Mouse (Mus musculus) right cerebral cortex, postnatal 4 days (tissue): ENCODE measurements around the gene Myh7.
A peak's percentile ranks its signal among the peaks of the same experiment; 100 is the strongest.
"Not testable (repeated sequence)": the region's sequence is repeated elsewhere in the genome, so short reads cannot be mapped to it uniquely, and the experiment has no call there.

Experiments
- DNase-seq: peaks from one replicate; pipeline ENCODE4 v3.0.0-alpha.2; 2022

Myh7 gene

DNA sequence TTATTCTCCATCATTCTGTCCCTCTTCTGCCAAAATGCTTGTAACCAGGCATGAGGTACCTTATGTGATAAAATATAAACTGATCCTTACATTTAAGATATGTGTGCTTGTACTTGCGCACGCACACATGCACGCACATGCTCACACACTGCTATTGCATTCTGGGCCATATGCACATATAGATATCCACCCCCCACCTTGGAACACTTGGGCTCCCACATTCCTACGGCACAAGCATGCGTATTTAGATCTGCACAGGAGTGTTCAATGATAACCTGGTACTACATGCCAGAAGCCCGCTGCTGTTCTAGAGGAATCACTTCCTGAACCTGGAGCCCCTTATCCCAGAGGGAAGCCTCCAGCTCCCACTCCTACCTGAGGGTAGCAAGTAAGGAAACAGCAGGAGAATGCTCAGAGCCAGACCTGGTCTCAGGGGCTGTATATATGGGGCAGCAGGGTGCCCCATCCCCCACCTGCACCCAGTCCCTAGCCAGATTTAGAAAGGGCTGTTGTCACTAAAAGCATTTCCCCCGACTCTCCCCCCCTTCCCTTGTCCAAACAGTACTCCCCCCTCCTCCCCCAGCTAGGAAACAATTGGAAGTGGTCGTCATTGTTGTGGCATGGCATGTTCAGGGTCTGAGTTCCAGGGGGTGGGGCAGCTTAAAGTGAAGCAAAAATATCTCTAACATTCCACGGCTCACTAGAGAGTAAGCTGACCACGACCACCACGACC, at the start of gene Myh7:
Gene Myh7, minus strand, starts transcription at position 491 of the 733 bp plus-strand sequence.
- no peak for DNase-seq

DNA sequence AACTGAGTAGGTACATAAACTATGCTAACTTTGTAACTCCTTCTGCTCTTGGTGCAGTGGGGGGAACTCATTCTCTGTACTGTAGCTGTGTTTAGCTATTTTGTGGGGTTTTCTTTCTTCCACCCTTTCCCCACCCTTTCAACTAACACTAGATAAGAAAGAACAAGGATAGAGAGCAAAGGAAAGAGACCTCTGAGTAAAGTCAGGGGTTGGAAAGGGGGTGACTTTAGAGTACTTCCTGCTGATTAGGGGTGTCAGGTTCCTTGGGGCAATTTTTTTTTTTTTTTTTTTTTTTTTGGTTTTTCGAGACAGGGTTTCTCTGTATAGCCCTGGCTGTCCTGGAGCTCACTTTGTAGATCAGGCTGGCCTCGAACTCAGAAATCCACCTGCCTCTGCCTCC, 49.3 kb upstream of the Myh7 start:
- DNase-seq = not testable (repeated sequence)

DNA sequence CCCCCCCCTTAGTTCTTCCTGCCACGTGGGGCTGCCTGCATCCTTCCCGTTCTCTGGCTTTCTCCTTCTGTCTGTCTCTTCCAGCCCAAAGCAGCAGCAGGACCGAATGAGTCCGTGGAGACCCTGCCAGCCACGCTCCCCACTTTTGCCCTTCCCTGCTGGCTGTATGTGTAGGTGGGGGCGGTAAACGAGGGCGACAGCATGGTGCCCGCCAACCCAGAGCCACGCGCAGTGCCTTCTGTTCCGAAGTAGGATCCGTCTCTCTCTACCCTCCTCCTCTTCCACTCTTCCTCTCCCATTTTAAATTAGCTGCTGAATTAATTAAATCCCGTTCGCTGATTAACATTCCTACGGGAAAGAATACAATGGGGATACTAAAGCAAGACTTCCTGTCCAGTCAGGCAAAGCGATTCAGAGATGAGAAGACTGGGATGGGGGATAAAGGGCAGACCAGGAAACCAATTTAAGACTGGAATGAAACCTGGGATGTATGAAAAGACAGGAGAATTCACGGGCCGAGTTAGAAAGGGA, 38.3 kb upstream of the Myh7 start:
- DNase-seq = no peak

DNA sequence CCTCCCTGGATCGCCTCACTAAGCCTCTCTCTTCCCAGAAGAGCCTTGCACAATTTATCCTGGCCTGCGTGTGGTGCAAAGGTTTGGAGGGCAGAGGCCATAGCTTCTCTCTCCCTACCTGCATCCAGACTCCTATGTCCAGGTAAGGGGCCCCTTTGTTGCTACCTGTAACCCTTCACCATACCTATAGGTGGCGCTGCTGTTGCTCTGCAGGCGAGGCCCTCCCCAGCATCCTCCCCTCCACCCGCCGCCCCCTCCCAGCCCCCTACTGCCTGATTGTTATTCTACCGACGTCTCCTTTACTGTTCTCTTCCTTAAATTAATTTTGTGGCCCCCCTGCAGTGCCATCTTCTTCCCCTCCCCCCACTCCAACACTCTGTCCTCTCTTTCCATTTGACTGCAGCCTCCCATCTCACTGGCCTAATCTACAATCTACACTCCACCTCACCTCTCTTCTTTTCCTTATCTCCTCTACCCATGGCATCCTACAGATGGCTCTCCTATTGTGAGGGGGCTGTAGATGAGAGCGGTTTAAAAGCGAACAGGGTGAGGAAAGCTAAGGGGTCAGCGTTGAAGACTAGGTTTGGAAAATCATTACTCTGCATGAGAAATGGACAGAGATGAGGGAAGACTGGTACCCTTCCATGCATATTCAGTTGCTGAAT, 34.7 kb upstream of the Myh7 start:
- peak; percentile 45 for DNase-seq

- DNase-seq = peak; percentile 57
Measured at GRCm38 (mm10) chr14:55028333-55028835, 34.0 kb upstream of the Myh7 start.

DNA sequence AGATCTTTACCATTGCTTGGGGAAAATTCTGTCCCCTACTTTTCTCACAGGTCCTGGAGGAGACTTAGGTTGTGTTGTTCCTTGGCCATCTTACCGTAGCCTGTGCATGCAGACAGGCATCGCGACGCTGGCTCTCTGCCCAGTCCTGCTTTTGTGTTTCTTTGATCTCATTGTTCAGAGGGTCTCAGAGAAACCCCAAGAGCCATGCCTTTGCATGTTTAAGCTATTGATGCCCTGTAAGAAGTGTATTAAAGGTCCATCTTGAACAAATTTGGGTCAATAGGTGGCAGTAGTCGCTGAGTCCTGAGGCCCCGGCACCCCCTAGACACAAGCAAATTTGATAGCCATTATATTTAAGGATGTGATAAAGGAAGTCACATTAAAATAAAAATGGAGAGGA, 33.2 kb upstream of the Myh7 start:
- peak; percentile 42 for DNase-seq

GRCm38 (mm10) chr14:55027251-55027650, 32.8 kb upstream of the Myh7 start:
- DNase-seq = no peak

DNA sequence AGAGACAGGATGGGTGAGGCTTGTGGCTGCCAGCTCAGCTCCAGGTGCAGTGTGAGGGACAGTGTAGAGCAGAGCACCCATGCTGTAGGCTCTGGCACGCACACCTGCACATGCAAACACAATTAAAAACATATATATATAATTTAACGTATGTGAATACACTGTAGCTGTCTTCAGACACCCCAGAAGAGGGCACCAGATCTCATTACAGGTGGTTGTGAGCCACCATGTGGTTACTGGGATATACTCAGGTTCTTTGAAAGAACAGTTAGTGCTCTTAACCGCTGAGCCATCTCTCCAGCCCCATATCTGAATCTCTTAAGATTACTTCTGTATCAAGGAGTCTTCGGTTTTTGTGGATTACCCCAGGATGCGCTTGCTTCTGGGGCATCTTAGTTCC, 31.1 kb upstream of the Myh7 start:
- DNase-seq = no peak

- peak; percentile 70 for DNase-seq
Measured at GRCm38 (mm10) chr14:55024236-55024635, 29.8 kb upstream of the Myh7 start.

GRCm38 (mm10) chr14:55023011-55023410, 28.6 kb upstream of the Myh7 start:
- DNase-seq = no peak

DNA sequence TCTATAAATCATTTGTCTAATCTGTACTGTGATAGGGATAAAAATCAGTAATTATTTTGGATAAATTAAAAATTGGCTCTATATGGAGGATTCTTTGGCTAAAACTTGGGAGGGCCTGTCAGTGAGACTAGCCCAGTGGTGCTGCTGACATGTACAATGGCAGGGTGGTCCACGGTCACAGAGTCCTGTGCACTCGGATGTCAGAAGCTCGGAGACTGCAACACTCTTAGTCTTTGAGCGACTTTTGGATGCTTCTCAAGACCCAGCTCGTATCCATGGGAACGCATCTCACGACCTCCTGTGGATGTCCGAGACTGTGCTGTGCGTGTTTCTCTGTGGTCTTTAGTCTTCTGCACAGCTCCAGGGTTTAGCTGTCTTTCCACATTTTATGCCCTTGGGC, 26.0 kb upstream of the Myh7 start:
- no peak for DNase-seq

DNA sequence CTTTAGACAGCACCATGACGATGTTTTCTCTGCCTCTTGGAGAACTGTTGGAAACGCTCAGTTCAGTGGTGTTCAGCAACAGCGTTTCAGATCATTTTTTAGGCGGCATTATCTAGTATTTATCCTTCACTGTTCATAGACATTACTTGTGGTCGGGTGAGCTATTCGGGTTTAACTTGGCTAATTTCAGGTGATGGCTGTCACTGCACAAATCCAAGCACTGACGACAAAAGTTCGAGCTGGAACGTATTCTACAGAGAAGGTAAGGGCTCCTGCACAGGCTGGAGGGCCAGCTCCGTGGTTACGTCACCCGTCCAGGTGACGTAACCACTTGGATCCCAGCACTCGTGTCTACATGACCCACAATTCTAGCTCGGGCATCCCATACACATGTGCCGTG, 22.4 kb upstream of the Myh7 start:
- DNase-seq = no peak

DNA sequence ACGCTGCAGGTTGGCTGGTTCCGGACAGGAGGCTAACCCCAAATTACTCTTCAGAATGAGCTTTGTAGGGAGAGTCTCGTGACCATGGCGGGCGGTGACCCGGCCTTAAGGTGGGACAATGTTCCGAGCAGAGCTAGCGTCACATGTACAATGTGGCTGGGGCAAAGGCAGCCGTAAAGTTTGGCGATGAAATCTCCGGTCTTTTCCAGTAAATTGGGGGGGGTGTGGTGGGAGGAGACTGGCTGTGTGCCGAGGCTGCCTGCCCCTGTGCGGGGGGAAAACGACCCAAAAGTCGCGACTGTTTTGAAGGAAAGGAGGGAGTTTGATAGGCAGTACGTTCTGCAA, 21.3 kb upstream of the Myh7 start:
- peak; percentile 35 for DNase-seq

GRCm38 (mm10) chr14:55014991-55015766, 20.8 kb upstream of the Myh7 start, which contains the start of gene Ngdn:
Ngdn (plus strand) TSS chr14:55015454.
- peak; percentile 98 for DNase-seq

GRCm38 (mm10) chr14:55014591-55014990, 20.2 kb upstream of the Myh7 start:
- DNase-seq = no peak

GRCm38 (mm10) chr14:55011116-55011515, 16.7 kb upstream of the Myh7 start:
- peak; percentile 49 for DNase-seq

GRCm38 (mm10) chr14:55008417-55008816, 14.0 kb upstream of the Myh7 start:
- no peak for DNase-seq

GRCm38 (mm10) chr14:55007120-55007908, 12.9 kb upstream of the Myh7 start:
- no peak for DNase-seq

DNA sequence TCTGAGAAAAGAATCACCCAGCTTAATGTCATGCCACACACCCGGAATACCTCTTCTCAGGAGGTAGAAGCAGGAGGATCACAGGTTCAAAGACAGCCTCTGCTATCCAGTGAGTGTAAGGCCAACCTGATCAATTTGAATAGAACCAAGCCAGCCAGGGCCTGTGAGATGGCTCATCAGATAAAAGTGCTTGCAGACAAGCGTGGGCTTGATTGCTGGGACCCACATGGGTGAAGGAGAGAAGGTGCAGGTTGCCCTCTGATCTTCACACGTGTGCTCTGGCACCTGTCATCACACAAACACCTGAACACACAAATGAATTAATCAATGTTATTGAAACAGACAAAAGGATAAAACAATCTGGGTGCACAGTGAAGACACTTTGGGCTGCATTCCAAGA, 12.1 kb upstream of the Myh7 start:
- no peak for DNase-seq

DNA sequence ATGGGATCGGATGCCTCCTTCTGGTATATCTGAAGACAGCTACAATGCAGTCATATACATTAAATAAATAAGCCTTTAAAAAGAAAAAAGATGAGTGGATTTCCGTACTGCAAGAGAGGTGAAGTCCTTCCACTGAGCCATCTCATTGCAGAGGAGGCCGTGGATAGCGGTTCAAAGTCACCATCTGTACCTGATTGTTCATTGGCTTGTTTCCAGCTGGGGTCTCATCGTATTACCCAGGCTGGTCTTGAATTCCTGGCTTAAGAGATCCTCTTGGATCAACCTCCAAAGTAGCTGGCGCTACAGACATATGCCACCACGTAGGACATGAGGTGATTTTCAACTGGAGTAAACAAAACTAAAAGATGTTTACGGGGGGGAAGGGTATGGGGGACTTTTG, 11.5 kb upstream of the Myh7 start:
- DNase-seq = no peak

DNA sequence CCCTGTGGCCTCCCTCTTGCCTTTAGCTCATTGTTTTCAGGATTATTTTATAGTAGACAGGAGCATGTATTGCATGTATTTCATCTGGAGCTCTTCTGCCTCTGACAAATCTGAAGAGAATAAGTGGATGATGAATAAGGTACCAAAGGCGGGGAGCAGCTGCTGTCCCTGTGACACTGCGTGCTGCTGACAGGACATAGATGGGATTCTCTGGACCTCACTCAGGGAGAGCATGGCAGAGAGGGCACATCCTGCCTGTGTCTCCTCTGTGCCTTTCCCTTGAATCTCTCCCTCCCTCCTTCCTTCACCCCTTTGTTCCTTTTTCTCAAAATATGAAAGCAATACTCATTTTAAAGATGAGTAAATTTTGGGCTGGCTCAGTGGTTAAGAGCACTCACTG, 11.1 kb upstream of the Myh7 start:
- DNase-seq = no peak
